Mouse (Mus musculus) limb, embryonic 12.5 days (tissue): ENCODE results near the gene Srsy. TPM values are rescaled to one million over a fixed set of nuclear protein-coding genes. Genes with fewer than 3 reads are reported as not detected.
"Not testable (repeated sequence)": the region's sequence is repeated elsewhere in the genome, so short reads cannot be mapped to it uniquely, and the experiment has no call there.

Experiments used
- ATAC-seq: fragments of 200-750 bp; cut with Nextera tagmentation; 2 replicates; pipeline ENCODE4 v1.8.0; 2017; ENCODE audit warnings: low read depth, moderate TSS enrichment; ENCODE audit not compliant: insufficient number of reproducible peaks, insufficient read depth, low FRiP score, low TSS enrichment
- H3K27ac ChIP-seq: fragments of 300-500 bp; sonication (generic); 2 replicates; pipeline ENCODE4 v1.5.1; 2016; ENCODE audit warnings: mild to moderate bottlenecking, moderate library complexity
- H3K27me3 ChIP-seq: fragments of 300-500 bp; sonication (generic); 2 replicates; pipeline ENCODE4 v1.6.1; 2016; ENCODE audit warnings: mild to moderate bottlenecking, moderate library complexity
- H3K36me3 ChIP-seq: fragments of 300-500 bp; sonication (generic); 2 replicates; pipeline ENCODE4 v1.6.1; 2016; ENCODE audit warnings: mild to moderate bottlenecking, moderate library complexity
- H3K4me1 ChIP-seq: fragments of 300-500 bp; sonication (generic); replicated peaks from 2 replicates; pipeline ENCODE4 v1.6.1; 2016
- H3K4me2 ChIP-seq: fragments of 300-500 bp; sonication (generic); 2 replicates; pipeline ENCODE4 v1.6.1; 2016; ENCODE audit warnings: mild to moderate bottlenecking, moderate library complexity
- H3K4me3 ChIP-seq: fragments of 300-500 bp; sonication (generic); replicated peaks from 2 replicates; pipeline ENCODE4 v1.5.1; 2016; ENCODE audit warnings: mild to moderate bottlenecking
- H3K9ac ChIP-seq: fragments of 300-500 bp; sonication (generic); replicated peaks from 2 replicates; pipeline ENCODE4 v1.6.1; 2016; ENCODE audit warnings: mild to moderate bottlenecking, moderate library complexity
- H3K9me3 ChIP-seq: fragments of 300-500 bp; sonication (generic); 2 replicates; pipeline ENCODE4 v1.6.1; 2016; ENCODE audit warnings: mild to moderate bottlenecking, moderate library complexity
- WGBS: fragments of 180-500 bp; shearing (Covaris S2); methylation state at CpG from one replicate; pipeline ENCODE4 v1.1.7; 2016; 5-methylcytosine and 5-hydroxymethylcytosine counted together
- polyA plus RNA-seq: library from polyadenylated mRNA; unstranded; fragments of >200 nt; fragmentation: Nextera tagmentation; extraction: Ambion mirVana; gene quantifications from 2 replicates; pipeline ENCODE4 v1.2.1, GENCODE M21; 2016

Gene Srsy
- not detected in 2 replicates for polyA plus RNA-seq

GRCm38 (mm10) chrY:17937230-17937629, at the start of gene Srsy:
Gene Srsy, minus strand, starts transcription at chrY:17937330.
- not testable (repeated sequence) for H3K36me3 ChIP-seq, H3K9me3 ChIP-seq, H3K4me3 ChIP-seq, H3K9ac ChIP-seq, H3K4me1 ChIP-seq, H3K27ac ChIP-seq, H3K4me2 ChIP-seq, ATAC-seq, H3K27me3 ChIP-seq
- WGBS = no CpG with 5 or more reads among the region's 1 CpGs

Other genes with a start within 250 kb of the Srsy start
- not detected in 2 replicates for gene Gm21904, start 91.1 kb downstream of the Srsy start, polyA plus RNA-seq
- gene Gm20772, start 62.6 kb downstream of the Srsy start, polyA plus RNA-seq = not detected in 2 replicates
- gene Gm20831, start 62.6 kb downstream of the Srsy start, polyA plus RNA-seq = not detected in 2 replicates
- gene Gm21764, start 124.5 kb upstream of the Srsy start, polyA plus RNA-seq = not detected in 2 replicates
- gene Ssty1, start 151.8 kb upstream of the Srsy start, polyA plus RNA-seq = not detected in 2 replicates